Mouse (Mus musculus): ENCODE measurements at regions not wholly inside any gene's neighbourhood (a gene's known extent, or its start where the extent isn't known, plus 50 kb on each side); places are given as distances from the start of the nearest gene placed in this dataset.

GRCm38 (mm10) chr9:116228443-116228842 is 53.3 kb upstream of the Tgfbr2 start:
- DNase-seq (ENCODE audit: low spot score), result no peak

- no peak for DNase-seq (ENCODE audit: low spot score)
Observed at GRCm38 (mm10) chr9:116227738-116228137, 52.6 kb upstream of the Tgfbr2 start.

Measured in urinary bladder, postnatal 14 days (tissue).